Comparison of ENCODE assay signal across 9 mouse cellular contexts in the genomic region with DNA sequence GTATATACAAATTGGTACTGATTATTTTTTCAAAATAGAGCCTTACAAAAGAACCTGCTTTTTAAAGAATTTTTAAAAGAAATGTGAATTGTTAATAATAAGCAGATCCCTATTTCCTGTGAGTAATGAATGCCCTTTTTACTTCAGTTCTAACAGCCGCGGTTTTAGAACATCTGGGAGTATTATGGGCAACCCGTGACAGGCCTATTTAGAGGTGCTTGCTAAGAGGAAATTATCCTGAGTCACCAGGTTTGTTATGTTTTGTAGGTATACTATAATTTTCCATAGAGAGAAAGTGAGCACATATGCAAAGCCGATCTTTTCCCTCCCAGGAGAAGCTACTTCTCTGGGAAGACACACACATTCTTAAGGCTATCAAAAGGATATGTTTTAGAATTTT. TPM values are rescaled to one million over a fixed set of nuclear protein-coding genes. Genes with fewer than 3 reads are reported as not detected.
"Had no signal": no experiment of that assay in that cellular context is flagged by ENCODE, and none has a peak within 500 bp of the region (broad histone marks: within the 10 kb centered on the region; RNA-seq: fewer than 3 reads in every experiment).

No protein-coding gene starts in this region.

- H3K27me3 ChIP-seq: lung, embryonic 15.5 days; midbrain, embryonic 12.5 days; neural tube, embryonic 12.5 days had no signal

- ATAC-seq: lung, postnatal 0 days; midbrain, embryonic 16.5 days had no signal

- H3K36me3 ChIP-seq: lung, embryonic 15.5 days; midbrain, embryonic 10.5 days; midbrain, embryonic 12.5 days; neural tube, embryonic 12.5 days had no signal

RNA-seq across cellular contexts. Expression of a gene that starts 22.0 kb away (rescaled TPM):
- total RNA-seq: megakaryocyte, adult 5-6 weeks; megakaryocyte-erythroid progenitor cell, adult 5-6 weeks had no signal

RNA-seq across cellular contexts. Expression of a gene that starts 35.0 kb away (rescaled TPM):
- total RNA-seq: megakaryocyte, adult 5-6 weeks; megakaryocyte-erythroid progenitor cell, adult 5-6 weeks; neutrophil, adult 5-6 weeks had no signal
